Mouse (Mus musculus) brain, embryonic 14.5 days (tissue): Measurements from ENCODE around the gene Myo10.

Experiments
- CTCF ChIP-seq: fragments of 200-500 bp; IDR thresholded peaks from 2 replicates; pipeline ENCODE4 v1.5.1; 2012; ENCODE audit warnings: inconsistent platforms, mild to moderate bottlenecking, moderate library complexity, borderline replicate concordance; ENCODE audit not compliant: insufficient read depth, insufficient read length; ENCODE audit errors: extremely low read depth
- POLR2A ChIP-seq: fragments of 200-500 bp; IDR thresholded peaks from 2 replicates; pipeline ENCODE4 v1.6.1; 2012; ENCODE audit warnings: mild to moderate bottlenecking, inconsistent platforms, borderline replicate concordance; ENCODE audit not compliant: poor library complexity, insufficient read depth, insufficient read length, severe bottlenecking; ENCODE audit errors: extremely low read depth

DNA sequence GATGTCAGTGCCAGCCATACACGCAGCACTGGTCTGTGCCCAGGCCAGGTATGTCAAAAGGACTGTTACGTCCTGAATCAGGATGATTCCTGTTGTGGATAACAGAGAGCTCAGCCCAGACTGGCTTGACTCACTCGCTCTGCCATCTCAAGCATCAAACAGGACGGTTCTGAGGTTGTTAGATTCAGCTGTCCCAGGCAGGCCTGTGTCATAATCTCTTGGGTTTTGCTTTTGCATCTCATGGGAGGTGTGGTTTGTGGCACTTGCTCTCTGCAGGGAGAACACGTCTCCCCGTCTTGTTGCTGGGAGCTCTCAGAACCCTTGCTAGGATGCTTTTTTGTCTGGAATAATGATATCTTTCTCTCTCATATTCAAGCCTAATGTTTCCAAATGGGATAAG, 97.9 kb downstream of the Myo10 start:
- TF ChIP-seq POLR2A (no peak), CTCF (no peak)
